Mouse (Mus musculus): ENCODE measurements at regions not wholly inside any gene's neighbourhood (a gene's known extent, or its start where the extent isn't known, plus 50 kb on each side); places are given as distances from the start of the nearest gene placed in this dataset.

- Histone ChIP-seq H3K79me2 (ENCODE audit: control insufficient read depth, insufficient read depth) (no peaks in the 10 kb centered on the region), H3K4me3 (ENCODE audit: insufficient read depth, poor library complexity, severe bottlenecking) (no peak overlapping the region), H3K79me3 (ENCODE audit: low read depth) (no peaks in the 10 kb centered on the region), H3ac (ENCODE audit: control insufficient read depth, insufficient read length, low read depth) (no peak overlapping the region), H3K36me3 (ENCODE audit: control insufficient read depth, insufficient read depth) (no peaks in the 10 kb centered on the region), H3K27me3 (ENCODE audit: control insufficient read depth, insufficient read depth, insufficient read length) (no peaks in the 10 kb centered on the region)
- TF ChIP-seq CEBPB (IDR thresholded peaks at IDR 0.05; ENCODE audit: low read depth) = no peak
Measured at GRCm38 (mm10) chr12:99643016-99643415, 79.6 kb upstream of the Foxn3 start.

DNA sequence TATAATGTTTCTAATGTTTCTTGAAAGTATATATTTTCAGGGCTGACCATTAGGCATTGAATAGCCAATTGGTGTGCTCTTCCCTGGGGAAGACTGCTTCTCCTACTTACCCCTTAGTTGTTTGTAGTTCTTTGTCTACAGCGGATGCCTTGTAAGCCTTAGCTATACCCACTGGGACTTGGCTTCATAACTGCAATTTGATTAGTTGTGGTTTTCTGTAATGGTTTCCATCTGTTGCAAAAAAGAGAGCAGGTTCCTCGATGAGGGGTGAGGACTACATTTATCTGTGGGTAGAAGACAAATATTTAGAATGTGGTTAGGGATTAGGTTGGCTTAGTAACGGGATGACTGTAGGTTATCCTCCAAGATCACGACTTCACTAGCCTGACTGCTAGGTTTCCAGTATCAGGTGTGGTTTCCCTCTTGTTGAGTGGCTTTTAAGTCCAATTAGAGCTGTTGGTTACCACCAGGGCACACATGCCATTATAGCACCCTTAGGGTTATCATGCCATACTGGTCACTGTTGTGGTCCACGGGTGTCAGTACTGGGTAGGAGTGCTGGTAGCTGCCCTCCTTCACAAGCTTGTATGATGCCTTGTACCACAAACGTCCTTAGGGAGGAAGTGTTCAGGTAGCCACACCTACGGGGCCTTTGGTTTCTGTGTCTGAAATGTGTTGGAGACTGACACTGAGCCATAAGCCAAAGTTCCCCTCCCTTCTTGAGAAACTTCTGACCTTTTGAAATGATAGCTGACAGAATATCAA lies 78.9 kb upstream of the Foxn3 start:
- H3K79me3 ChIP-seq (ENCODE audit: low read depth) = no peaks in the 10 kb centered on the region
- H3K36me3 ChIP-seq (ENCODE audit: control insufficient read depth, insufficient read depth) = no peaks in the 10 kb centered on the region
- H3K4me3 ChIP-seq (ENCODE audit: insufficient read depth, poor library complexity, severe bottlenecking) = no peak overlapping the region
- no peaks in the 10 kb centered on the region for H3K79me2 ChIP-seq (ENCODE audit: control insufficient read depth, insufficient read depth)
- no peaks in the 10 kb centered on the region for H3K27me3 ChIP-seq (ENCODE audit: control insufficient read depth, insufficient read depth, insufficient read length)
- no peak for TF ChIP-seq FOSL1 (IDR thresholded peaks at IDR 0.05; ENCODE audit: insufficient read depth, low read length, poor library complexity, severe bottlenecking)
- no peak for TF ChIP-seq MYOD1 (IDR thresholded peaks at IDR 0.05; ENCODE audit: control insufficient read depth, insufficient read length, low read depth)
- TF ChIP-seq MAX (IDR thresholded peaks at IDR 0.05) = no peak
- TF ChIP-seq MYOG (IDR thresholded peaks at IDR 0.05; ENCODE audit: control insufficient read depth, extremely low read depth, insufficient read length) = no peak
- no peak for TF ChIP-seq CEBPB (IDR thresholded peaks at IDR 0.05; ENCODE audit: low read depth)
- no peak for TF ChIP-seq CTCF (IDR thresholded peaks at IDR 0.05; ENCODE audit: control insufficient read depth, insufficient read depth, insufficient read length)
- TF ChIP-seq USF1 (IDR thresholded peaks at IDR 0.05; ENCODE audit: low read depth) = no peak
- no peak overlapping the region for H3ac ChIP-seq (ENCODE audit: control insufficient read depth, insufficient read length, low read depth)

GRCm38 (mm10) chr12:99641278-99641677 lies 77.9 kb upstream of the Foxn3 start:
- no peak overlapping the region for H3K4me3 ChIP-seq (ENCODE audit: insufficient read depth, poor library complexity, severe bottlenecking)
- TF ChIP-seq MYOG (IDR thresholded peaks at IDR 0.05; ENCODE audit: control insufficient read depth, extremely low read depth, insufficient read length) = no peak
- no peak for TF ChIP-seq USF1 (IDR thresholded peaks at IDR 0.05; ENCODE audit: low read depth)
- no peak for TF ChIP-seq CTCF (IDR thresholded peaks at IDR 0.05; ENCODE audit: control insufficient read depth, insufficient read depth, insufficient read length)
- TF ChIP-seq MAX (IDR thresholded peaks at IDR 0.05) = no peak
- no peaks in the 10 kb centered on the region for H3K36me3 ChIP-seq (ENCODE audit: control insufficient read depth, insufficient read depth)
- H3K79me3 ChIP-seq (ENCODE audit: low read depth) = no peaks in the 10 kb centered on the region
- no peaks in the 10 kb centered on the region for H3K79me2 ChIP-seq (ENCODE audit: control insufficient read depth, insufficient read depth)
- H3K27me3 ChIP-seq (ENCODE audit: control insufficient read depth, insufficient read depth, insufficient read length) = no peaks in the 10 kb centered on the region
- no peak overlapping the region for H3ac ChIP-seq (ENCODE audit: control insufficient read depth, insufficient read length, low read depth)

DNA sequence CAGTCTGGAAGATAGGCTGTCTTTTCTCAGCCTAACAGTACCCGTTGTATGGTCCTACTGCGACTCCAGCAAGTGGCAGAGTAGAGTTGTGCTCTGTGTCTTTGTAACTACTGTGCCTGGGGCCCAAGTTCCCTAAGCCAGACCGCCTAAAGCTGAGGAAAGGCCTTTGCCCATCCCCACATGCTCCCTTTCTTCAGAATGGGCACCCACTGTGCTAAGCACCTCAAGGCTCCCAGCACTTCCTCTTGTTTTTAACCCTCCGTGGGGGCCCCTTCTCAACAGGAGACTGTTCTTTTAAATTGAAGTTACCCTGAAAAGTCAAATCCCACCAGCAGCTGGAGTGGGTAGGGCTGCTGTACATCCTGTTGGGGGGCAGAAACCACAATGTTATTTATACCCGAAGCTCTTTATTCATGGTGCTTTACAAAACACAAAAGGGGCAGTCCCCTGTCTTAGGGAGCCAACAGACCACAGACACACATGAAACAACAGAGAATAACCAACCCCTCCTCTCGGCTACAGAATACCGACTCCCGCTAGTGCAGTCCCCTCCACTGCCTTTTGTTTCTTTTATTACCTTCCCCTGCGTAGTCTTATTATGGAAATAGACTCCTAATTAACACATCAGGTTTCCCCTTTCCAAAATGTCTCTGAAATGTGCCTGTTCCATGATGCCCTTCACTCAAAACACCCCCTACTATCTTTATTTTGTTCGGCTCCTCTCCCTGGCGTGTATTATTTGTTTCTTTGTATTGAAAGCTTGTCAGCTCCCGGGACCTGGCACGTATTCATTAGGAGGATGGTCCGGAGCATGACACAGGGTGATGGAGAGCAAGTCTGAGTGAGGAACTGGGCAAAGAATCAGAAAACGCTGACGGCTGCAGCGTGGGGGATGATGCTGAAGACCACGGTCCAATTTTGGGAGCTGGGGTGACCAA lies 77.1 kb upstream of the Foxn3 start:
- no peak overlapping the region for H3K4me3 ChIP-seq (ENCODE audit: insufficient read depth, poor library complexity, severe bottlenecking)
- no peak for TF ChIP-seq CEBPB (IDR thresholded peaks at IDR 0.05; ENCODE audit: low read depth)
- TF ChIP-seq MAX (IDR thresholded peaks at IDR 0.05) = no peak
- TF ChIP-seq CTCF (IDR thresholded peaks at IDR 0.05; ENCODE audit: control insufficient read depth, insufficient read depth, insufficient read length) = no peak
- TF ChIP-seq USF1 (IDR thresholded peaks at IDR 0.05; ENCODE audit: low read depth) = no peak
- no peak for TF ChIP-seq MYOG (IDR thresholded peaks at IDR 0.05; ENCODE audit: control insufficient read depth, extremely low read depth, insufficient read length)
- TF ChIP-seq FOSL1 (IDR thresholded peaks at IDR 0.05; ENCODE audit: insufficient read depth, low read length, poor library complexity, severe bottlenecking) = no peak
- no peak for TF ChIP-seq MYOD1 (IDR thresholded peaks at IDR 0.05; ENCODE audit: control insufficient read depth, insufficient read length, low read depth)
- H3K79me2 ChIP-seq (ENCODE audit: control insufficient read depth, insufficient read depth) = no peaks in the 10 kb centered on the region
- no peaks in the 10 kb centered on the region for H3K36me3 ChIP-seq (ENCODE audit: control insufficient read depth, insufficient read depth)
- peak overlapping the region; percentile 24 for H3ac ChIP-seq (ENCODE audit: control insufficient read depth, insufficient read length, low read depth)
- no peaks in the 10 kb centered on the region for H3K79me3 ChIP-seq (ENCODE audit: low read depth)
- no peaks in the 10 kb centered on the region for H3K27me3 ChIP-seq (ENCODE audit: control insufficient read depth, insufficient read depth, insufficient read length)

DNA sequence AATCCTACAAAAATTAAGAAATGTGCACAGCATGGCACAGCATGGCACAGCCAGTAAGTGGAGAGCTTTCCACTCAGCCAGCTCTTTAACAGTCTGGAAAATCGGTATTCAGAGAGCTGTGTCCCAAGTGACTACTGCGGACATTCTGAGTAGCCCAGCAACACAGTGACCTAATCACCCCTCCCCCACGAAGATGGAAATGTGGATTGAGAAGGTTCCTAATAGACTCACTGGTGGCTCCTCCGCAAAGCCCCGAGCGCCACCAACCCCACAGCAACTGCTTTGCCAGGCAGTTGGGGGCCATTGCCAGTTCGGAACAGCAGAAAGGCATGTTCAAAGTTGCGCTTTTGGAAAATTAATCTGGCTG lies 76.4 kb upstream of the Foxn3 start:
- no peaks in the 10 kb centered on the region for H3K27me3 ChIP-seq (ENCODE audit: control insufficient read depth, insufficient read depth, insufficient read length)
- H3K79me2 ChIP-seq (ENCODE audit: control insufficient read depth, insufficient read depth) = no peaks in the 10 kb centered on the region
- TF ChIP-seq MAX (IDR thresholded peaks at IDR 0.05) = no peak
- H3K36me3 ChIP-seq (ENCODE audit: control insufficient read depth, insufficient read depth) = no peaks in the 10 kb centered on the region
- H3K4me3 ChIP-seq (ENCODE audit: insufficient read depth, poor library complexity, severe bottlenecking) = no peak overlapping the region
- no peak overlapping the region for H3ac ChIP-seq (ENCODE audit: control insufficient read depth, insufficient read length, low read depth)
- H3K79me3 ChIP-seq (ENCODE audit: low read depth) = no peaks in the 10 kb centered on the region

DNA sequence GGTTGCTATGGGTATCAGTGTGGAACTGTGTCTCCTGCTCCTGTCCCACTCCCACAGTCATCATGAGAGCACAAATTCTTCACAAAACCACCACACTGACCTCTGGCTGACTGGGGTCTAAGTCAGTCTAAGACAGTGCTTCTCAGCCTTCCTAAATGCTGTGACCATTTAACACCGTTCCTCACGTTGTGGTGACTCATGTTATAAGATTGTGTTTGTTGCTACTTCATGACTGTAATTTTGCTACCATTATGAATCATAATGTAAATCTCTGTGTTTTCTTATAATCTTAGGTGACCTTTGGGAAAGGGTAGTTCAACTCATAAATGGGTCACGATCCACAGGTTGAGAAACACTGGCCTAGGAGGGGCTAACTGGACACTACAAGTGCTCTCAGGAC lies 75.7 kb upstream of the Foxn3 start:
- Histone ChIP-seq H3K27me3 (ENCODE audit: control insufficient read depth, insufficient read depth, insufficient read length) (no peaks in the 10 kb centered on the region), H3K79me2 (ENCODE audit: control insufficient read depth, insufficient read depth) (no peaks in the 10 kb centered on the region), H3ac (ENCODE audit: control insufficient read depth, insufficient read length, low read depth) (no peak overlapping the region), H3K79me3 (ENCODE audit: low read depth) (no peaks in the 10 kb centered on the region), H3K4me3 (ENCODE audit: insufficient read depth, poor library complexity, severe bottlenecking) (no peak overlapping the region), H3K36me3 (ENCODE audit: control insufficient read depth, insufficient read depth) (no peaks in the 10 kb centered on the region)
- TF ChIP-seq CEBPB (IDR thresholded peaks at IDR 0.05; ENCODE audit: low read depth) = peak; percentile 62
- no peak for TF ChIP-seq CTCF (IDR thresholded peaks at IDR 0.05; ENCODE audit: control insufficient read depth, insufficient read depth, insufficient read length)
- TF ChIP-seq MAX (IDR thresholded peaks at IDR 0.05) = no peak
- no peak for TF ChIP-seq USF1 (IDR thresholded peaks at IDR 0.05; ENCODE audit: low read depth)
- peak; percentile 25 for TF ChIP-seq MYOD1 (IDR thresholded peaks at IDR 0.05; ENCODE audit: control insufficient read depth, insufficient read length, low read depth)
- peak; percentile 65 for TF ChIP-seq FOSL1 (IDR thresholded peaks at IDR 0.05; ENCODE audit: insufficient read depth, low read length, poor library complexity, severe bottlenecking)
- TF ChIP-seq MYOG (IDR thresholded peaks at IDR 0.05; ENCODE audit: control insufficient read depth, extremely low read depth, insufficient read length) = no peak

Data from C2C12 (cell line).